Mouse (Mus musculus): ENCODE results near the gene Crb2.

Gene Crb2

GRCm38 (mm10) chr2:37766027-37766761, 9.9 kb upstream of the Crb2 start:
- no peak for DNase-seq (ENCODE audit: extremely low spot score, low read depth, low spot score)

- DNase-seq (ENCODE audit: extremely low spot score, low read depth, low spot score) = no peak
Observed at GRCm38 (mm10) chr2:37767080-37767547, 8.9 kb upstream of the Crb2 start.

GRCm38 (mm10) chr2:37767739-37768138, 8.3 kb upstream of the Crb2 start:
- no peak for DNase-seq (ENCODE audit: extremely low spot score, low read depth, low spot score)

DNA sequence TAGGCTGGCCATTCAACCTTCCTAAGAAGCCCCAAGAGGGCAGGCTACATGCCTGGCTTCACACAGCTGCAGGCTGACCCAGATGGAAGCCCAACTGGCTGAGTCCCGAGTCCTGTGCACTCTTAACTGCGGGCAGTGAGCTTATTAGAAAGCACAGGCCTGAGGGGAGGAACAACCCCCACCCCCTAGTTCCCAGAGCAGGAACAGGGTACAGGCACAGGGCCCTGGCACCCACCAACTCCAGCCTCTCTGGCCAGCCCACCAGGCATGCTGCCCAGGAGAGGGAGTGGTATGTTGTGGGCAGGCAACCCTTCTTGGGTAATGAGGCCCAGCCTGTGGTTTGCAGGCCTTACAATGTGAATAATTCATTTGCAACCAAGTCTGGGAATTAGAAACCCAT, 7.1 kb upstream of the Crb2 start:
- no peak for DNase-seq (ENCODE audit: extremely low spot score, low read depth, low spot score)

- no peak for DNase-seq (ENCODE audit: extremely low spot score, low read depth, low spot score)
Observed at GRCm38 (mm10) chr2:37769793-37770192, 6.3 kb upstream of the Crb2 start.

DNA sequence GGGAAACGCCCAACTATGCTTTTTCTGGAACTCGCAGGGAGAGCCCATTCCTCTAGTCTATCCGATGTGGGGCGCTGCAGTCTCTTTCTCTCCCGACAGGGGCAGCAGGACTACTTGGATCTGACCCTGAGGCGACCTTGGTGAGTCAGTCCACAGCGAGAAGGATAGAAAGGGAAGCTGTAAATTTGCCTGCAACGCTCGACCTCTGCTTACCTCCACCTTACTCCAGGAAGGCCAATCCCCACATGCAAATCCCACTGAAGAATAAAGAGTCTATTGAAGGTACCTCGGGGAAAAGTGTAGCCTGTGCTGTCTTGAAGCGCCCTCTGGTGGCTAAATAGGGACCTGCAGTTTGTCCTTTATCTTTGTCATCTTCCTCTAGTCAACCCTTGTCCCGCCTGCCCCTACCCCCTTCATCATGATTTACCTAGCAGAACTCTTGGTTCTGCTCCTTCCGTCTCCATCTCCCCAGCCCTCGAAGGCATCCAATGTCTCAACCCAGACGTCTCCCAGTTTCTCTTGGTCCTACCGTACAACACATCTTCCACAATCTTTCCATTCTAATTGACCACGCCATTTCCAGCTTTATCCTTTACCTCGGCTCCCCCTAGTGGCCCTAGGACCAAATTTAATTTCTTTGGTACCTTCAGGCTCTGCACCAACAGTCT, 4.3 kb upstream of the Crb2 start:
- DNase-seq (ENCODE audit: extremely low spot score, low read depth, low spot score) = peak; percentile 84

DNA sequence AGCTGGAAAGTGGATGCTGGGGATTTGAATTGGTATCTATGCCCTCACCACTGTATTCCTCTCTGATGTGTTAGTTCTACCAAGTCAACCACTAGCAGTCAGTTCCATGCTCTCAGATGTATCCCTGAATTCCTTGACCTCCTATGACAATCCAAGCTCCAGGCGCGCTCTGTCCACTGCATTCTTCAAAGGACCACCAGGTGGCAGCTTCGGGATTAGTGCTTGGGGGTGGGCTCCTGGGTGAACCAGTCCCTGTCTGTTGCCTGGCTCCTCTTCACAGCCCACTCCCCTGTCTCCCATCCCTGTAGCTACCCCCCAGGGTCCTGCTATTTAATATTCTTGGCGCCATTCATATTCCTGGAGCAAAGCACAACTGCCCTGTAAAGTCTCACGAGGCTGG, 1.5 kb upstream of the Crb2 start:
- DNase-seq (ENCODE audit: extremely low spot score, low read depth, low spot score) = no peak

DNA sequence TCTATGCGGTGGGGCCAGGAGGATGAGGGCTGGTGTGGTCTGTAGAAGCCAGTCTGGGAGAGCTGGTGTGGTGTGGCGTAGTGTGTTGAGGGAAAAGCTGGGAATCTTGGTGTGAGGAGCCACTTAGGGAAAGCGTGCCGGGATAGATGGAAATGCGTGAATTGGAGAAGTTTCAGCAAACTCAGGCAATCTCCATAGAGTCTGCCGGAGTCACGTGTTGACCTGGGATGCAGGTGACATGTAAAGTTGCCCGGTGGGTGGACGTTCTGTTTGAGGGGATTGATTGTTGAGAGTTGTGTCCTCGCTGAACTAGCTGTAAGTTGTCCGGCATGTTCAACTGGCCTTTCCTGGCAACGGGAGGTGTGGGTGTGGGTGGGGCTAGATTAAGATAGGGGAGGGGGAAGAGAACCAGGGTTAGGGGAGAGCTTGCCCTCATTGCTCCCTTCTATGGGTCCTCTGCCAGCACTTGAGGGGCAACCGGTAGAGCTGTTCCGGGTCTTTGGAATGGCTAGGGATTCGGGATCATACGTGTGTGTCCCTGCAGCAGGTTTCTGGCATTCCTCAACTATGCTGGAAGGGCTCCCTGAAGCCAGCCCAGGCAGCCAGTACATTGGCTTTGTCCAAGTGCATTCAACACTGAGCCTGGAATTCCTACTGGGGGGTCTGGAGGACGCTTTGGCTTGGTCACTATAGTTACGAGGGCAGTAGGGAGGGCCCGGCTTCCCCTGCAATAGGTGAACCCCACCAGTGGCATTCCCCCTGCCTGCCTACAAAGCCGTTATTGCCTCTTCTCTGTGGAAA, 762 bp downstream of the Crb2 start:
- DNase-seq (ENCODE audit: extremely low spot score, low read depth, low spot score) = no peak

GRCm38 (mm10) chr2:37777958-37778720, 2.1 kb downstream of the Crb2 start:
- no peak for DNase-seq (ENCODE audit: extremely low spot score, low read depth, low spot score)

DNA sequence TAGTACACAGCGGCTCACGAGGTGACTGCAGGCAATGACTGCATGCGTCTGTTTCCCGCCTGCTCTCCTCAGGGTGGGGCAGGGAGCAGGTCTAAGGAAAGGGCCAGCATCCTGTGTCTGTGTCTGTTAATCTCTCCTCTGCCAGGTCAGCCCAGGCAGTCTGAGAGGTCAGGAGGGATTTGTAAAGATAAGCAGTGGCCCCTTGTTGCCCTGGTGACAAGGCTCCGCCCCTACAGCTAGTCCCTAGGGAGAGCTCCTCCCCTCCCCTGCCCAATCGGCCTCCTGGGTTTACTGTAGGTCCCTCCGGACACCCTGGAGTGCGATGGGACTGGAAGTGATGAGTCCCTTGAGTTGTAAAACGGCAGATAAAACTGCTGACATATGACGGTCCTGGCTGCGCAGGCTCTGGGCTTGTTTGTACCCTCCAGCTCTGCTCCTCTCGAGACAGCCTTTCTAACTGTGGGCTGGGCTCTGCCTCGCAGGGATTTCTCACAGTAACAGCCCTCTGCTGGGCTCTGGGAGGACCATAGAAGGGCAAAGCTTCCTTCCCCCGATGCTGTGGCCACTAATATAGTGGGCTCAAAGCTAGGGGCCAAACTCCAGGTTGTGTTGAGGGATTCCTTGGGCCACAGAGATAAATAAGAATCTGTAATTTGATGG, 4.4 kb downstream of the Crb2 start:
- DNase-seq (ENCODE audit: extremely low spot score, low read depth, low spot score) = no peak

DNA sequence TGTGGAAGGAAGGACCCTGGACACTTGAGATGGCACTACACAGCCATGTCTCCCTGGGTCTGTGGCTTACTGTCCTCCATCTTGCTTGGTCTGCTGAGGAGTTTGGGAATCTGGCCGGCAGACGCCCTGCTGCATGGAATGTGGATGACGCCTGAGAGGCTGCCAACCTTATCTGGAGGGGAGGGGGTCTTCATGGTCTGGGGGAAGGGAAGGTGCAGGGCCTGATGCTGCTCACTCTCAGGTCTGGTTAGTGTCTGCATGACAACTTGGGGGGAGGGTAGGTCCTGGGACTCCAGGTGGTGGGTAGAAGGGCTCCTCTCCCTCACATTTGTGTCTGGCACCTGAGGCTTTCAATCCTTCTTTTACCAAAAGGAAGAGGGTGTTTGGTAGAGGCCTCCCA, 5.4 kb downstream of the Crb2 start:
- no peak for DNase-seq (ENCODE audit: extremely low spot score, low read depth, low spot score)

GRCm38 (mm10) chr2:37782002-37782401, 6.0 kb downstream of the Crb2 start:
- no peak for DNase-seq (ENCODE audit: extremely low spot score, low read depth, low spot score)

GRCm38 (mm10) chr2:37784473-37784872, 8.4 kb downstream of the Crb2 start:
- DNase-seq (ENCODE audit: extremely low spot score, low read depth, low spot score) = no peak

GRCm38 (mm10) chr2:37786461-37786860, 10.4 kb downstream of the Crb2 start:
- no peak for DNase-seq (ENCODE audit: extremely low spot score, low read depth, low spot score)

- no peak for DNase-seq (ENCODE audit: extremely low spot score, low read depth, low spot score)
Observed at GRCm38 (mm10) chr2:37788176-37788962, 12.3 kb downstream of the Crb2 start.

- no peak for DNase-seq (ENCODE audit: extremely low spot score, low read depth, low spot score)
Observed at GRCm38 (mm10) chr2:37789029-37789428, 13.0 kb downstream of the Crb2 start.

DNA sequence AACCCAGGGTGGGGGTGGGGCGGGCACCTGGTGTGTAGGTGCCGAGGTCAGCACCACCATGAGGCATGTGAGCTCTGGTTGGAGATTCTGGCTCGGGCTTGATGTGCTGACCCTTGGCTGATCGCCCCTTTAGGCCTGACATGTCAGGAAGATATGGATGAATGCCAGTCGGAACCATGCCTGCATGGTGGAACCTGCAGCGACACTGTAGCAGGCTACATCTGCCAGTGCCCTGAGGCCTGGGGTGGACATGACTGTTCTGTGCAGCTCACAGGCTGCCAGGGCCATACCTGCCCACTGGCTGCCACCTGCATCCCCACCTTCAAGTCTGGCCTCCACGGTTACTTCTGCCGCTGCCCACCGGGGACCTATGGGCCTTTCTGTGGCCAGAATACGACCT, 13.9 kb downstream of the Crb2 start:
- DNase-seq (ENCODE audit: extremely low spot score, low read depth, low spot score) = no peak

DNA sequence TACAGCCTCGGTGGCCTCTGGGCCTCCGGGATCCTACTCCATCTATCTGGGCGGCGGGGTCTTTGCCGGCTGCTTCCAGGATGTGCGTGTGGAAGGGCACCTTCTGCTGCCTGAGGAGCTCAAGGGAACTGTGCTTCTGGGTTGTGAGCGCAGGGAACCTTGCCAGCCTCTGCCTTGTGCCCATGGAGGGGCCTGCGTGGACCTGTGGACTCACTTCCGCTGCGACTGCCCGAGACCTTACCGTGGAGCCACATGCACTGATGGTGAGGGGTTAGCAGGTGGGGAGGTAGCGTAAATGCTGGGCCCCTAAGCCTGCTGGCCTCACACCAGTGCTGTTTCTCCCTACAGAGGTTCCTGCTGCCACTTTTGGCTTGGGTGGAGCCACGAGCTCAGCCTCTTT, 14.7 kb downstream of the Crb2 start:
- DNase-seq (ENCODE audit: extremely low spot score, low read depth, low spot score) = no peak

DNA sequence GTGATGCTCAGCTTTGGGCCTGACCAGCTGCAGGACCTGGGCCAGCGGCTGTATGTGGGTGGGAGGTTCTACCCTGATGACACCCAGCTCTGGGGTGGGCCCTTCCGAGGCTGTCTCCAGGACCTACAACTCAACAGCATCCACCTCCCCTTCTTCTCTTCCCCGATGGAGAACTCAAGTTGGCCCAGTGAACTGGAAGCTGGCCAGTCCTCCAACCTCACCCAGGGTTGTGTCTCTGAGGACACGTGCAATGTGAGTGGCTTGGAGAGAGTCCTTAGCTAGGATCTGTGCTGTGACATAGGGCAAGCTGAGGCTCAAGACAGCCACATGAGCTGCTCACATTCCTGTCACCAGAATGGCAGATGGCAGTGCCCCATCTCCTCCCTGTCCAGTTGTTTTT, 15.3 kb downstream of the Crb2 start:
- no peak for DNase-seq (ENCODE audit: extremely low spot score, low read depth, low spot score)

- DNase-seq (ENCODE audit: extremely low spot score, low read depth, low spot score) = no peak
Observed at GRCm38 (mm10) chr2:37796021-37796420, 20.0 kb downstream of the Crb2 start.

All from hindlimb bud, embryonic 11.5 days (tissue).